Mouse (Mus musculus): ENCODE measurements around the gene Olfr1234. TPM values are rescaled to one million over a fixed set of nuclear protein-coding genes. Genes with fewer than 3 reads are reported as not detected.

The Olfr1234 gene
- polyA plus RNA-seq (2012; rRNA removed) = not detected in 2 replicates

- H3K4me3 ChIP-seq (replicated peaks; ENCODE audit: insufficient read depth, low read depth, low read length) = no peak within 1 kb of the TSS
- H3K27me3 ChIP-seq (ENCODE audit: control insufficient read depth, insufficient read depth, low read length) = no peaks in the 10 kb centered on the region
- no peak for DNase-seq
- no peak within 1 kb of the TSS for H3K27ac ChIP-seq (ENCODE audit: insufficient read depth, low read length)
- no peak for TF ChIP-seq CTCF (IDR thresholded peaks at IDR 0.05; ENCODE audit: borderline replicate concordance, insufficient read depth, low read depth, low read length)
- no peak for TF ChIP-seq POLR2A (IDR thresholded peaks at IDR 0.05; ENCODE audit: borderline replicate concordance, insufficient read depth, low read length)
- WGBS = 80% methylated on average over 4 of the region's 4 CpGs
- no peaks in the 10 kb centered on the region for H3K4me1 ChIP-seq (ENCODE audit: control insufficient read depth, insufficient read depth, low read length)
These were observed at the start of gene Olfr1234 for GRCm38 (mm10) chr2:89364765-89365164. Gene Olfr1234 (minus strand): TSS chr2:89364865.

- Histone ChIP-seq H3K27ac (ENCODE audit: insufficient read depth, low read length) (no peak within 1 kb of the TSS), H3K27me3 (ENCODE audit: control insufficient read depth, insufficient read depth, low read length) (no peaks in the 10 kb centered on the region), H3K4me3 (replicated peaks; ENCODE audit: insufficient read depth, low read depth, low read length) (no peak within 1 kb of the TSS), H3K4me1 (ENCODE audit: control insufficient read depth, insufficient read depth, low read length) (no peaks in the 10 kb centered on the region)
- DNase-seq = no peak
- whole genome bisulfite sequencing = 84% methylated on average over 2 of the region's 2 CpGs
- no peak for TF ChIP-seq POLR2A (IDR thresholded peaks at IDR 0.05; ENCODE audit: borderline replicate concordance, insufficient read depth, low read length)
- TF ChIP-seq CTCF (IDR thresholded peaks at IDR 0.05; ENCODE audit: borderline replicate concordance, insufficient read depth, low read depth, low read length) = no peak
These were observed 44.9 kb upstream of the Olfr1234 start, which contains the start of gene Olfr1238 for GRCm38 (mm10) chr2:89409576-89409975. Gene Olfr1238 (minus strand): TSS chr2:89409676.

DNA sequence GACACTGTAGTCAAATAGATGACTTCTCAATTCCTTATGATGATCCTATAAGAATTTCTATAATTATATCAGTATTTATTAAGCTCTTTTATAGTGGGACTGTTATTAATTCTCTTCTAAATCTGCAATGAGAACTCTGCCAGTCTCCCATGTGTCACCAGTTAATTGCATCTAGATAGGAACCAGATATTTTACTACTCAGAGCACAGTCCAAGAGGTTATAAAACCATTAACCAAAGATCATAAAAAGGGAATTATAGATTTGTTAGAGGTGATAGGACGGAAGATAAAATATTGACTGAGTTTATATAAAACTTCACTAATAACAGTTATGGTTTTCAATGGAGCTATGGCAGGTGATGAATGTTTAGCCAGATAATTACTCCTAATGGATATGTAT is 36.2 kb upstream of the Olfr1234 start:
- Histone ChIP-seq H3K27me3 (ENCODE audit: control insufficient read depth, insufficient read depth, low read length) (no peaks in the 10 kb centered on the region; the same call in 1 of the 2 replicates), H3K4me1 (ENCODE audit: control insufficient read depth, insufficient read depth, low read length) (no peaks in the 10 kb centered on the region), H3K4me3 (replicated peaks; ENCODE audit: insufficient read depth, low read depth, low read length) (no peak overlapping the region), H3K27ac (ENCODE audit: insufficient read depth, low read length) (no peak overlapping the region)
- no peak for DNase-seq
- WGBS = 86% methylated on average over 1 of the region's 1 CpGs
- TF ChIP-seq POLR2A (IDR thresholded peaks at IDR 0.05; ENCODE audit: borderline replicate concordance, insufficient read depth, low read length) (no peak), CTCF (IDR thresholded peaks at IDR 0.05; ENCODE audit: borderline replicate concordance, insufficient read depth, low read depth, low read length) (no peak)

- TF ChIP-seq CTCF (IDR thresholded peaks at IDR 0.05; ENCODE audit: borderline replicate concordance, insufficient read depth, low read depth, low read length) (no peak), POLR2A (IDR thresholded peaks at IDR 0.05; ENCODE audit: borderline replicate concordance, insufficient read depth, low read length) (no peak)
- no peak for DNase-seq
These were observed 22.4 kb downstream of the Olfr1234 start, which contains the start of gene Olfr1233 for GRCm38 (mm10) chr2:89342298-89342697. Gene Olfr1233 (minus strand): TSS chr2:89342398.

GRCm38 (mm10) chr2:89329575-89329974 is 35.1 kb downstream of the Olfr1234 start, which contains the start of gene Olfr1232:
Gene Olfr1232 (minus strand): TSS chr2:89329675.
- no peak within 1 kb of the TSS for H3K27ac ChIP-seq (ENCODE audit: insufficient read depth, low read length)
- H3K4me1 ChIP-seq (ENCODE audit: control insufficient read depth, insufficient read depth, low read length) = no peaks in the 10 kb centered on the region
- no peak for TF ChIP-seq CTCF (IDR thresholded peaks at IDR 0.05; ENCODE audit: borderline replicate concordance, insufficient read depth, low read depth, low read length)
- TF ChIP-seq POLR2A (IDR thresholded peaks at IDR 0.05; ENCODE audit: borderline replicate concordance, insufficient read depth, low read length) = no peak
- DNase-seq = no peak
- H3K27me3 ChIP-seq (ENCODE audit: control insufficient read depth, insufficient read depth, low read length) = no peaks in the 10 kb centered on the region
- no peak within 1 kb of the TSS for H3K4me3 ChIP-seq (replicated peaks; ENCODE audit: insufficient read depth, low read depth, low read length)

More at GRCm38 (mm10) chr2:89342298-89342697, 22.4 kb downstream of the Olfr1234 start, which contains the start of gene Olfr1233:
- H3K27ac ChIP-seq (ENCODE audit: insufficient read depth, low read length) = no peak within 1 kb of the TSS
- no peaks in the 10 kb centered on the region for H3K4me1 ChIP-seq (ENCODE audit: control insufficient read depth, insufficient read depth, low read length)
- H3K27me3 ChIP-seq (ENCODE audit: control insufficient read depth, insufficient read depth, low read length) = no peaks in the 10 kb centered on the region
- H3K4me3 ChIP-seq (replicated peaks; ENCODE audit: insufficient read depth, low read depth, low read length) = no peak within 1 kb of the TSS

Other genes with a start within 250 kb of the Olfr1234 start
- not detected in 2 replicates for gene Olfr1221, start 247.6 kb downstream of the Olfr1234 start, polyA plus RNA-seq (2012; rRNA removed)
- not detected in 2 replicates for gene Olfr1222, start 231.8 kb downstream of the Olfr1234 start, polyA plus RNA-seq (2012; rRNA removed)
- gene Olfr1223, start 213.3 kb downstream of the Olfr1234 start, polyA plus RNA-seq (2012; rRNA removed) = not detected in 2 replicates
- gene Olfr1224-ps1, start 200.8 kb downstream of the Olfr1234 start, polyA plus RNA-seq (2012; rRNA removed) = not detected in 2 replicates
- gene Olfr1225, start 190.2 kb downstream of the Olfr1234 start, polyA plus RNA-seq (2012; rRNA removed) = not detected in 2 replicates
- gene Olfr1226, start 164.8 kb downstream of the Olfr1234 start, polyA plus RNA-seq (2012; rRNA removed) = not detected in 2 replicates
- gene Olfr1228, start 110.8 kb downstream of the Olfr1234 start, polyA plus RNA-seq (2012; rRNA removed) = not detected in 2 replicates
- not detected in 2 replicates for gene Olfr1229, start 76.9 kb downstream of the Olfr1234 start, polyA plus RNA-seq (2012; rRNA removed)
- gene Olfr1230, start 67.6 kb downstream of the Olfr1234 start, polyA plus RNA-seq (2012; rRNA removed) = not detected in 2 replicates
- not detected in 2 replicates for gene Olfr1231, start 57.8 kb downstream of the Olfr1234 start, polyA plus RNA-seq (2012; rRNA removed)
- gene Olfr1232, start 35.2 kb downstream of the Olfr1234 start, polyA plus RNA-seq (2012; rRNA removed) = not detected in 2 replicates
- gene Olfr1233, start 22.5 kb downstream of the Olfr1234 start, polyA plus RNA-seq (2012; rRNA removed) = not detected in 2 replicates
- not detected in 2 replicates for gene Olfr1238, start 44.8 kb upstream of the Olfr1234 start, polyA plus RNA-seq (2012; rRNA removed)
- not detected in 2 replicates for gene Olfr1239, start 55.5 kb upstream of the Olfr1234 start, polyA plus RNA-seq (2012; rRNA removed)
- gene Olfr1240, start 78.1 kb upstream of the Olfr1234 start, polyA plus RNA-seq (2012; rRNA removed) = not detected in 2 replicates
- not detected in 2 replicates for gene Olfr1241, start 122.3 kb upstream of the Olfr1234 start, polyA plus RNA-seq (2012; rRNA removed)
- gene Olfr1242, start 133.5 kb upstream of the Olfr1234 start, polyA plus RNA-seq (2012; rRNA removed) = not detected in 2 replicates
- not detected in 2 replicates for gene Olfr1243, start 166.6 kb upstream of the Olfr1234 start, polyA plus RNA-seq (2012; rRNA removed)
- not detected in 2 replicates for gene Olfr1245, start 213.6 kb upstream of the Olfr1234 start, polyA plus RNA-seq (2012; rRNA removed)
- not detected in 2 replicates for gene Olfr1246, start 228.3 kb upstream of the Olfr1234 start, polyA plus RNA-seq (2012; rRNA removed)
- gene Olfr1247, start 249.3 kb upstream of the Olfr1234 start, polyA plus RNA-seq (2012; rRNA removed) = 0.02 TPM in 1 of 2 replicates, not detected in the other

Measured in cerebellum, adult 2 months (tissue).